Mouse (Mus musculus): ENCODE data around the gene Tpm3.

Tpm3 gene

DNA sequence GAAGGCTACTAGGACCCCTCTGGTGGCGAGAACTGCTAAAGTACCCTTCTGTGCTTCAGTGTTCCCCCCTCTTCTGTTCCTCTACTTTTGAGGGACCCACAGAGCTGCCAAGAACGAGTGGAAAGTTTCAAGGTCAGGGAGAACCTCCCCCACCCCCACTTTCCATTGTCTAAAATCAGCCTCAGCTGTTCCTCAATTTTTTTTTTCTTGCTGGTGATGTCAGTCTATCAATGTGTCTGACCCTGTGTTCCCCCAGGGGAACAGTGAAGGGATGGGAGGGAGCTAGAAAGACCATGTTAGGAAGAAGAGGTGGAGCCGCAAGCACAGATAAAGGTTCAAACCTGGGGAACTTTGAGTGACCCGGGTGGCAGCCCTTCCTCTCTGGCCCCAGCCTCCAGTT lies at the start of gene Tpm3:
Tpm3 (plus strand) TSS at position 356 of the 400 bp plus-strand sequence.
- DNase-seq (ENCODE audit: low spot score) = no peak

DNA sequence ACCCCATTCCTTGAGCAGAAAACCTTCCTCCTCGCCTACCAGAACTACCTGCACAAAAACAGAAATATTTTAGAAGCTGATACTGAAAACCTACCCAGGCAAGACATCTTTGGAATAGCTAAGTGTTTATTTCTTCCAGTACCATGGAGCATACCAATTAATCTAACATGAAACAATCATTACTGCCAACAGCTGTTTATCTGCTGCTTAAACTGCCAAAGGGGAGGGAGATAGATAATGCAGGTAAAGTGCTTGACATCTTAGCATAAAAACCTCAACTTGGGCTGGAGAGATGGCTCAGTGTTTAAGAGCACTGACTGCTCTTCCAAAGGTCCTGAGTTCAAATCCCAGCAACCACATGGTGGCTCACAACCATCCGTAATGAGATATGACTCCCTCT lies 37.8 kb upstream of the Tpm3 start:
- no peak for DNase-seq (ENCODE audit: low spot score)

DNA sequence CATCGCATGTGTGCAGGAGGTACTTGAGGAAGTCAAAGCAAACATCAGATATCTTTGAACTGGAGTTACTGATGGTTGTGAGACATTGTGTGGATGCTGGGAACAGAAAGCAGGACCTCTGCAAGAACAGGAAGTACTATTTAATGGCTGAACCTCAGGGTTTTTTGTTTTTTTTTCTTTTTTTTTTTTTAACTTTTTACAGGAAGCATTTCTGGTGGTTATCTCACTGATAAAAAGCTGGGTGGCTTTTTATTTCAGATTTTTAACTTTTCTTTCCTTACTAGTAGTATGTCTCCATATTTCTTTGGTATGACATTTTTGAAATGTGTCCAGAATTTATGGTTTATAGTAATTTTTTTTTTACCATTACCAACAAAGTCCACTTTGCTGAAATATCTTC lies 36.2 kb upstream of the Tpm3 start:
- no peak for DNase-seq (ENCODE audit: low spot score)

DNA sequence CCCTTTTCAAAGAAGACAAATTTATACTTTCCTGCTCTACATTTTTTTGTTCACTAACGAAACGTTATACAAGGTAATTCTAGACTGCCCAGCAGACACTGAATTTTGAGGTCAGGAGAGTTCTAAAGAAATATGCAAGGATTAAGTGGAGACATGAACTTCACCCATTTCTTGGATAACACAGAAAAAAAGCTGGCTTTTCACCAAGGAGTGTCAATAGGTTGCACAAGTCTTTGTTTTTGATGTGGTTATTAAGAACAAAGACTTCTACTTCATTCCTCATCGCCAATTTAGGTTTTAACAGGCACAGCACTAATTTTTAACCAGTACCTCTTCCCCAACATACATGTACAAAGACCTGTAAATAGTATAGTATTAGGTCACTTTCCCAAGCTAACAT lies 22.8 kb upstream of the Tpm3 start:
- DNase-seq (ENCODE audit: low spot score) = no peak

DNA sequence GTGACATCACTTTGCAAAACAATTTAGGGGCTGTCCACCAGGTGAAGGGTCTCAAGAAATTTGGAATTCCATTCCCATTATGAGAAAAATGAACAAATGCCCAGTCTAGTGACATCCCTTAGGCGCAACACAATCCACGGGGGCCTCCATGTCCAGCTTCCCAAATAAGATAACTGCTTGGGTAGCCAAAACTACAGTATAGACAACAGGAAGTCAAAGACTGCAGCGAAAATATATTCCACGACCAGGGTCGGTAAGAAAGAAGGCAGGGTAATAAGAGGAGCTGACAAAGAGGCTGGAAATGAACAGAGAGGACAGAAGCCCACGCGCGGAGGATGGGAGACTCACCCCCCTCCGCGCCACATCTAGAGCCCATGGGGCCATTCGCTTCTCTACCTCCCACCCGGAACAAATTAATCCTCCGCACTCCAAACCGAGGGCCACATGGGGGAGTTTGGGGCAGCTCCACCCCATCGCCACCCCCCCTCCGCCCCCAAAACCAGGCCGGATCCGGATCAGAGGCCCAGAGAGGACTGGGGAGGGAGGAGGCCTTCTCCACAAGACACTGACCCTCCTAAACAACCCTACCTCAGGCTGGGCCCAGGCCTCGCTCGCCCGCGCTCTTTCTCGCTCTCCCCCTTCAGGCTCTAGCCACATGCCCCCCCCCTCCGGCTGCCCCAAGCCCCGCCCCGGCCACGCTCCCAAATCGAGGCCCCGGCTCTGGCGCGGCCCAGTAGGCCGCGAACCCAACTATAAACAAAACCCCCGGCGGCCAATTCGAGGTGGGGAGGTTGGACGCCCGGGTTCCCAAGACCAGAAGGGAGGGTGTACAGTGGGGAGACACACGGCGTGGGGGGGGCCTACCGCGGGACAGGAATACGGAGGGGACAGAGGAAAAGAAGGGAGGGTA lies 20.8 kb upstream of the Tpm3 start, which contains the start of gene 4933434E20Rik:
4933434E20Rik (plus strand) TSS at position 196 of the 910 bp plus-strand sequence.
- DNase-seq (ENCODE audit: low spot score) = no peak

DNA sequence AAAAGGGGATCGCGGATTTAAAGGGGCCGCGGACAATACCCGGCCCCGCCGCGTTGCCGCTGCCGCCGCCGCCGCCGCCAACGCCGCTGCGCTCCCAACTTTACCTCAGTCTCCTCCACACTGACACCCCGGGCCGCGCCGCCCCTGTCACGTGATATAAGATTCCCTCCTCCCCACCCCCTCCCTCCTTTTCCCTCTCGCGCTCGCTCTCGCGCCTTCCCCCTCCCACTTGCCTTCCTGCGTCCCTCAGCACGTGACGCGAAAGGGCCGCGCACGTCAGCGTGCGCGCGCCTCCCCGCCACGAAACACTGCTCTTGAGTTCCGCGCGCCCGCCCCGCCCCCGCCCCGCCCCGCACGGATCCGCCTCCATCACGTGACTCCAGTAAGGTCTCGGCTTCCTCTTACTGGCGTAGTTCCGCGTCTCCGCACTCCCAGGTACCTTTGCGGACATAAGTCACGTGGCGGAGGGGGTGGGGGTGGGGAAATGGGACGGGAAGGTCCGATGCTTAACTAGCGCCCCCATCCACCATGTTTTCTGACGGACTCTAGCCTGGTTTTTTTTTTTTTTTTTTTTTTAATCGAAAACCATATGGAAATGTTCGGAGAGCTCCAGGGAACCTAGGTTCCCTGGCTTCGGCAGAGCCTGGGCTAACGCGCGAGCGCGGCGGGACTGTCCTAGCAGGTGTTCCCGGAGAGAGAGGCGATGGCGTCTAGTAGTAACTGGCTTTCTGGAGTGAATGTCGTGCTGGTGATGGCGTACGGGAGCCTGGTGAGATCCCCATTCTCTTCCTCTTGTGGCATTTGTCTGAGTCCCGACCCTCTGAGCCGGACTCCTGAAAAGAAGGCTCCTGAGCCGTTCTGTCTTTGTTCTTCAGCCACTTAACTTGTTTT lies 19.9 kb upstream of the Tpm3 start, which contains the start of gene Ubap2l:
Ubap2l (minus strand) TSS at position 278 of the 891 bp plus-strand sequence.
- DNase-seq (ENCODE audit: low spot score) = peak; percentile 89

DNA sequence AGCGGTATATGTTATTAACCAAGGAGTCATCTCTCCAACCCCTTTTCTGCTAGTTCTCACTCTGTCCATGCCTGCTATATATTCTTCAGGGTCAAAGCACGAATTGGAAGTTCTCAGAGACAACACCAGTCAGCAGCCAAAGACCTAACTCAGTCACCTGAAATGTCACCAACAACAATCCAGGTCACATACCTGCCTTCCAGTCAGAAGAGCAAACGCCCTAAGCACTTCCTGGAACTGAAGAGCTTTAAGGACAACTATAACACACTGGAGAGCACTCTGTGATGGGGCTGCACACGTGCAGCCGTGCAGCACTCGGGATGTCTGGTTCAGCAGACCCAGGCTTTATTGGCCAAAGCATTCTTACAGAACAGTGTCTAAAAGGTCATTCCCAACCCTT lies 10.9 kb upstream of the Tpm3 start:
- no peak for DNase-seq (ENCODE audit: low spot score)

DNA sequence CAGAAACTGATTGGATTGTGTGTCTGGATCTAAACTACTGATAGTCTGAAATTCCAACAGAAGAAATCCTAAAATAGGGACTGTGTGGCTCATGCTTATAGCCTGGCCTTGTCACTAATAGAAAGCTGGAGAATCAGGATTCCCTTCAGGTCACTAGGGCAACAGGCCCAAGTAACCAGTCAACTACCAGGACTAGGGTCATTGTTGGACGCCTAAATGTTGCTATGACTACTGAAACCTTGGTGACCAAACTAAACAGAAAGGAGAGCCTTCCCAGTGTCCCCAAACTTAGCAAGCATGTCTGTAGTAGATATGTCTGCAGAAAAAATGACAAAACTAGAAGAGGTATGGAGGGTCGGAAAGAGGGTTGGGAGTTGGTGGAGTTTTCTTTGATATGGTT lies 9.9 kb upstream of the Tpm3 start:
- no peak for DNase-seq (ENCODE audit: low spot score)

DNA sequence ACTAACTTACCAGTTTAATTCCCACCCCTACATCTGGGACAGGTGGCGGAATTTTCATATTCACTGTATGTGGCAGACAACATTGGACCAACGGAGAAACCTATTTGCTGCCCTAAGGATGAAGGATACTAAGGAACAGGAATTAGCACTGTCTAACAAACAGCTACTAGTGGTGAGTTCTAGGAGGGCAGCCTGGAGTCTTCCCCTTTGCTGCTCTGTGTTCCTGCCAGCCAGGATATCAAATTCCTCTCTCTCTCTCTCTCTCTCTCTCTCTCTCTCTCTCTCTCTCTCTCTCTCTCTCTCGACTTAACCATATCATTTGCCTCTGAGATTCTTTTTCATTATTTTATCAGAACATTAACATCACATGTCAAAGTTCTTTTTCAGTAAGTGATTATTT lies 8.1 kb upstream of the Tpm3 start:
- DNase-seq (ENCODE audit: low spot score) = no peak

DNA sequence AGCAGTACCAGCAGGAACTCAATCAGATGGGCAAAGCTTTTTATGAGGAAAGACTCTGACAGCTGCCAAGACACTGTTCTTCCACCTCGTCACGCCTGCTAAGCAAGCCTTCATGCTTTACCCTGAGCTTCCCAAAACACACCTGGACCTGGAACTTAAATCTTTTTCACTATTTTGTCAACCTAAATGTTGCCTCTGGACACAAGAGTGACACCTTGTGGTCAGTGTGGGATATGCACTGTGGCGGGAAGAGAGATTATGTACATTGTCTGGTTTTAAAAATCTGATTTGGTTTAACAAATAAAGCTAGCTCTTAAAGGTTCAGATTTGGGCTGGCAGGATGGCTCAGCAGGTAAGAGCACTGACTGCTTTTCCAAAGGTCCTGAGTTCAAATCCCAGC lies 6.9 kb upstream of the Tpm3 start:
- DNase-seq (ENCODE audit: low spot score) = peak; percentile 33

DNA sequence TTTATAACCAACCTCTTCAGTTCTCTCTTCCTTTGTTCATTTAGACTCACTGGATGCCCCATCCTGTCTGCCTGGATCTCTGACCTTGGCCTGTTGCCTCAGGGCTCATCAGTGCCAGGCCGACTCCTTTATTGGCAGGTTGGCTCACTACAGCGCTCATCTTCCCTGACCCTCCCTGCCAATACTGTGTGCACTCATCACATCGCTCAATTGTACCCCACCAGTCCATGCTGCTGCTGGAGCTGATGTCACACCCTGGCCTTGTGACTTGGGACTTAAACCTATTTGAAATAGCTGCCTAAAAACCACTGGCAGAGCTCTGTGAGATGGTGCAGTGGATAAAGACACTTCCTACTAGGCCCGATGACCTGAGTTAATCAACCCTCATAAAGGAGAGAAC lies 4.6 kb upstream of the Tpm3 start:
- no peak for DNase-seq (ENCODE audit: low spot score)

DNA sequence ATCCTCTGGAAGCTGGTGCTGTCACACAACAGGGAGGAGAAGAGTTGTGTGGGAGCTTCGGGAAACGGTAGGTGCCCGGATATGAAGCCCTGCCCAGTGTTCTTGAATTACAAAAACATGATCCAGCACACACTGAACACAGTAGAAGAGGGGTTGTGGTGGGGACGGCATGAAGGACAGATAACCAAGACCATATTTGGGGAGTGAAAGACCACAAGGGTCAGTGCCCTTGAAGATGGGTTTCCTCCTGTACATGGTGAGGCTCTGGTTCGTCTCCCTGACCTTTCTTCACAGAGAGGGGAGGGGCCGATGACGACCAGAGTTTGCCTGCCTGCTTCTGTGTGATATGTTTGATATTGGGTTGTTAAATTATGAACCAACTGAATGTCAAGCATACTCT lies 2.8 kb upstream of the Tpm3 start:
- DNase-seq (ENCODE audit: low spot score) = no peak

DNA sequence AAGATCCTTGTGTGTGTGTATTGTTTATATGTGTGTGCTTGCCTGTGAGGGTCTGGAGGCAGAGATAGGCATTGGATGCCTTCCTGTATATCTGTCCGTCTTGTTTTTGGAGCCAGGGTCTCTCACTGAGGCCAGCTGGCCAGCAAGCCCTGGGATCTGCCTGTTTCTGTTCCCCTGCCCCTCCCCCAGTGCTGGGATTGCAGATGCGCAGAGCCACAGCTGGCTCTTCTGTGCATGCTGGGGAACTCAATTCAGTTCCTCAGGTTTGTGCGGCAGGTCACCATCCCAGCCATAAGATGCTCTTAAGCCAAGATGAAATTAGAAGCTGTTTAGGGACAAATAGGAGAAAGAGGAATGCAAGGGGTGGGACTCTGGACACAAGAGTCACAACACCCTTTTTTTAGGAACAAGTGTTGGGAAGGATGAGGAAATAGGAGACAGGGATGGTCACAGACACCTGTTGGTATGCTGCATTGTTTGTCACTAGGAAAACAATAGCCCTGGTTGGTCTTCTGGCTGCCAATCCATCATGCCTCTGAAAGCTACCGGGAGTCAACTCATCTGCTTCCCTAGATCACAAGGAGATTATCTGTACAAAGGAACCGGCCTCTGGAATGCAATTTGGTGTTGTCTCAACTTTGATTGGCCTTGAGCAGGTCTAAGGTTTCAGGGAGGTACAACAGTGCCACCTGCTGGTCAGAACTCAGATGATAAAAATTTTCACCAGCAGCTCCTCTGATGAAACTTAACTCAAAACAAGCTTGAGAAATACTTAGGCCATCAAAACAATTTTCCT lies 4.7 kb downstream of the Tpm3 start:
- DNase-seq (ENCODE audit: low spot score) = peak; percentile 65

DNA sequence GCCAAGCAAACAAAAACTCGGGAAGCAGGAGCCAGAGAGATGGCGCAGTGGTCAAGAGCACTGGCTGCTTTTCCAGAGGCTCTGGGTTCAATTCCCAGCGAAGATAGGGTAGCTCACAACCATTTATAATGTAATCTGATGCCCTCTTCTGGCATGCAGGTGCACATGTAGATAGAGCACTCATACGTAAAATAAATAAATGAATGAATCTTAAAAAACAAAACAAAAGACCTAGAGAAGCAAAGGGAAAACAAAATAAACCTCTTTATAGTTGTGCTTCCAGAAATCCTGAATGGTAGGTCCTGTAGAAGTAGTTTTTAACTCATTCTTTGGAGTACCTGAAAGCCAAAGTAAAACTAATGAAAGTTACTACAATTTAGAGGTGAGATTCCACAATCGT lies 5.8 kb downstream of the Tpm3 start:
- DNase-seq (ENCODE audit: low spot score) = no peak

DNA sequence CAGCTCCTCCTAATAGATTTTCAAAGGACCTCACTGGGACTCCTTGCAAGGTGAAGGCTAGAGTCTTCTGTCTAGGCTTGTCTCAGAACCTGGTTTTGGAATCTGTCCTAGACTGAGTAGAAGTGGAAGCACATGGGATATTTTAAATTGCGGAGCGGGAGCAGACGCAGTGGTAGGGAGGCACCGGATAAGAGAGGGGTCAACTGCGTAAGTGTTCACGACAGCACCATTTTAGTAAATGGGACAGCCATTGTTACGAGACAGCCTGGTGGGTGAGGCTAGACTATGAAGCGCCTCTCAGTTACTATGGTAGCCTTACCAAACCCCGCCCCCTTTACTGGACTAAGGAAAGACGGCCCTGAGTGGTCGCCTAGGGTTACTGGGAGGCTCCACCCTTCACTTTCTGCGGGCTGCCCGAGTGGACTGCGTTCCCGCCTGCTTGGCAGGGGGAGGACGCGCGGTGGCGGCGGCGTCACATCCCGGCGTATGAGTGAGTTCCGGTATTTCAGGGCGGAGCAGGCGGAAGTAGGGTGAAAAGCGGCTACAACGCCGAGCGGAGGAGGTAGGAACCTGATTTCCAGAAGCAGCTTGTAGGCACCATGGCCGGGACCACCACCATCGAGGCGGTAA lies 6.8 kb downstream of the Tpm3 start:
- DNase-seq (ENCODE audit: low spot score) = peak; percentile 86

DNA sequence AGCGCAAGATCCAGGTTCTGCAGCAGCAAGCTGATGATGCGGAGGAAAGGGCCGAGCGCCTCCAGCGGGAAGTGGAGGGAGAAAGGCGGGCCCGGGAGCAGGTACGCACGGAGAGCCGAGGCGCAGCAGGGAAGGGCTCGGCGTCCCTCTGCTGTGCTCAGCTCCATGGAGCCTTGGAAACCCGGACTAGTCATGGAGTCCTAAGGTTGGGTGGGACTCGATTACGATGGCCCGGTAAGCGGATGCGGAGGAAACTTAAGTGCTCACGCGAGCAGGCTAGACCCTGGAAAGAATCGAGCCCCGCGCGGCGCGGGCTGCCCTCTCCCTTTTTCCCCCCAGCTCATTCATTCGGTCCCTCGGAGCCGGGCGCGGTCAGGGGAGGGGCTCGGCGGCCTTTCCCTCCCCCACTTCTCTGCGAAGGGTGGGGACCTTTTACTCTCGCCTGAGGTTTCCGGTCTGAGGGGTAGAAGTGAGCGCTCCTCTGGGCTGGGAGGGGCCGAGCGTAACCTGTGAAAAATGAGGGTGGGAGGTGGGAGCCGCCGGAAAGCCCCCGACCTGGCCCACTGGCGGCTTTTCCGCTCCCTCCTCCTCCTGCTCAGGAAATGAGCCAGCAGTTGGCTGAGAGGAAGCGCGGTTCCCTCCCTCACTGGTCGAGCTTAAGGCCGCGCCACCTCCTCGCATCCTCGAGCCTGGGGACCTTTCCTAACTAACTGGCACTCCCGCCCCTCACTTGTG lies 7.5 kb downstream of the Tpm3 start:
- DNase-seq (ENCODE audit: low spot score) = peak; percentile 72

DNA sequence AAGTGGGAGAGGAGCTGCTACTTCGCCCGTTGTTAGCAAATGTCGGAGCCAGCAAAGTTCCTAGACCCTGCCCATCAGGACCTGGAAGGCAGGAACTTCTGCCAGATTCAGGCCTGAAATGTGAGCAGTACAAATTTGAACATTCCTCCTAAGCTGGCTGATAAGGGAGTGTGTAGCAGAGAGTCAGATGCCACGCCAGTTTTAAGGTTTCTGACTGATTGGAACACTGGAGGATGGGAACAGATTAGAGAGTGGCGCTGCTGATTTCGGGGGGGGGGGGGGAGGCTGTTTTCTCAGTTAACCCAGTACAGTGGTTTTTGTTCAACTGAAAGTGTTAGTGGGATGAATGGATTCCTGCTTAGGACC lies 8.0 kb downstream of the Tpm3 start:
- DNase-seq (ENCODE audit: low spot score) = no peak

DNA sequence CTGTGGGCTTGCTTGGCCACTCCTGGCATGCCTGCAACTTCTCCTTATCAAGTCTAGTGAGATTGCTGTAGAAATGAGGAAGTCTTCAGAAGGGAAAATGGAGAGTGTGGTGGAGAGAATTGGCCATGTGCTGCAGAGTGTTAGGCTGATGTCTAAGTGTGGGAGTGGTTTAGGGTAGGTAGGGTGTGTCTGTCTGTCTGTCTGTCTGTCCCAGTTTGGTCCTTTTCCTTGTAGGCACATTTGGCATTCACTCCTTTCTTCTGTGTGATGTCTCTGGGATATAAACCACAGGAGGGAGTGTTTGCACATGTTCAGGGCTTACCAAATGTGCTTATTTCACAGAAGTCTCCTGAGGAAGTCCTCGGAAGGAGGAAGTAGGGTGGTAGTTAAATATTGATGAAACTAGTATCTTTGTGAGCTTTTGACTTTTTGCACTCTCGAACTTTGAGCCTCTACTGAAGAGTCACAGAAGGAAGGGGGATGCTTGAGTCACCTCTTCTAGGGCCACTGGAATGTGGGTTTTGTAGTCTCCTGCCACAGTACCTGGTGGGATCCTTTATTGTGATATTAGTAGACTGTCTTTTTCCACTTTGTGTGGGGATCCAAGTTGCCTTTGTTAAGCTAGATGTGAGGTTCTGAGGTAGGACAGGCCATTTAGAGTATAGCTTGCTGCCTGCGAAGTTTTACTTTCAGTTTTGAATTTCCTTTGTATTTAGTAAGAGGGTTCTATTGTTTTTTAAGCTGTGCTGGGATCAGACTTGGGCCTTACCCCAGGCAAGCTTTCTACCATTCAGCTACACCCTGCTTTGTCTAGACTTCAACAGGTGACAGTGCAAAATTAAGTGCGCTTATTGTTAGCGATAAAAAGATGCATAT lies 9.2 kb downstream of the Tpm3 start:
- DNase-seq (ENCODE audit: low spot score) = peak; percentile 19

DNA sequence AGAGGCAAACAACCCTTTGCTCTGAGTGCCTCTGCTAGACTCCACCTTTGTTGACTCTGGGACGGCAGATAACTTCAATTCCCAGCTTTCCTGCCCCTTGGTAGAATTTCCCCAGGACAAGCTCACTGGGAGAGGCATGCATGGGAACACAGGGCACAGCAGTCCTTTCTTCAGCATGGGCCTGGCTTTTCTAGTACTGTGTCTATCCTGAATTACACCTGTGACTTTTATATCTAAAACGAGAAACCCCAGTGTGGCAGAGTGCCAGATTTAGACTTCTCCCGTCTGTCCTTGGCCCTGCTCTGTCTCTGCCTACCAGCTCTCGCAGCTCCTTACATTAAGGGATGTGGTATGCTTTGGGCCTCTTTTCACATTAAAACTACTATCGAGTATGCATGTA lies 10.6 kb downstream of the Tpm3 start:
- DNase-seq (ENCODE audit: low spot score) = no peak

Data from spleen, adult 12 weeks (tissue).